Mouse (Mus musculus): ENCODE data around the gene Dnaja4.

Dnaja4 gene

GRCm38 (mm10) chr9:54700174-54700475 is 1.5 kb downstream of the Dnaja4 start:
- no peak for DNase-seq

GRCm38 (mm10) chr9:54700746-54701145 is 2.1 kb downstream of the Dnaja4 start:
- peak; percentile 86 for DNase-seq

- peak; percentile 90 for DNase-seq
Observed at GRCm38 (mm10) chr9:54702581-54702980, 3.9 kb downstream of the Dnaja4 start.

GRCm38 (mm10) chr9:54704361-54704760 is 5.7 kb downstream of the Dnaja4 start:
- DNase-seq, result no peak

GRCm38 (mm10) chr9:54705561-54705960 is 6.9 kb downstream of the Dnaja4 start:
- DNase-seq, result no peak

- DNase-seq, result no peak
Observed at GRCm38 (mm10) chr9:54707288-54707999, 8.8 kb downstream of the Dnaja4 start.

GRCm38 (mm10) chr9:54708085-54708484 is 9.4 kb downstream of the Dnaja4 start:
- DNase-seq, result peak; percentile 92

- no peak for DNase-seq
Observed at GRCm38 (mm10) chr9:54715776-54716175, 17.1 kb downstream of the Dnaja4 start.

- DNase-seq, result no peak
Observed at GRCm38 (mm10) chr9:54717527-54717926, 18.9 kb downstream of the Dnaja4 start.

GRCm38 (mm10) chr9:54722156-54722555 is 23.5 kb downstream of the Dnaja4 start:
- DNase-seq, result no peak

- DNase-seq, result no peak
Observed at GRCm38 (mm10) chr9:54722596-54722995, 23.9 kb downstream of the Dnaja4 start.

- no peak for DNase-seq
Observed at GRCm38 (mm10) chr9:54726315-54726714, 27.6 kb downstream of the Dnaja4 start.

- DNase-seq, result no peak
Observed at GRCm38 (mm10) chr9:54732122-54732521, 33.4 kb downstream of the Dnaja4 start.

- peak; percentile 99 for DNase-seq
Observed at GRCm38 (mm10) chr9:54733921-54734638, 35.4 kb downstream of the Dnaja4 start, which contains the start of gene Wdr61. Gene Wdr61, minus strand, starts transcription at chr9:54734519.

GRCm38 (mm10) chr9:54734639-54735252 is 36.1 kb downstream of the Dnaja4 start:
- no peak for DNase-seq

- peak; percentile 90 for DNase-seq
Observed at GRCm38 (mm10) chr9:54736284-54736701, 37.6 kb downstream of the Dnaja4 start.

GRCm38 (mm10) chr9:54738376-54738775 is 39.7 kb downstream of the Dnaja4 start:
- DNase-seq, result no peak

- no peak for DNase-seq
Observed at GRCm38 (mm10) chr9:54743891-54744290, 45.2 kb downstream of the Dnaja4 start.

GRCm38 (mm10) chr9:54745740-54746370 is 47.2 kb downstream of the Dnaja4 start:
- no peak for DNase-seq

GRCm38 (mm10) chr9:54750215-54750981 is 51.7 kb downstream of the Dnaja4 start:
- no peak for DNase-seq

- DNase-seq, result no peak
Observed at GRCm38 (mm10) chr9:54751684-54752083, 53.0 kb downstream of the Dnaja4 start.

- DNase-seq, result no peak
Observed at GRCm38 (mm10) chr9:54752201-54752943, 53.7 kb downstream of the Dnaja4 start.
